Mouse (Mus musculus) stomach, embryonic 14.5 days (tissue): ENCODE data around the gene C8g. TPM values are rescaled to one million over a fixed set of nuclear protein-coding genes. Genes with fewer than 3 reads are reported as not detected.
A peak's percentile ranks its signal among the peaks of the same experiment; 100 is the strongest.

Experiments
- ATAC-seq: fragments of 200-750 bp; cut with Nextera tagmentation; 2 replicates; pipeline ENCODE4 v1.8.0; 2017; ENCODE audit warnings: low read depth, moderate TSS enrichment; ENCODE audit not compliant: insufficient number of reproducible peaks, insufficient read depth, low FRiP score
- H3K27ac ChIP-seq: fragments of 300-500 bp; sonication (generic); 2 replicates; pipeline ENCODE4 v1.5.1; 2014; ENCODE audit warnings: mild to moderate bottlenecking, low read length, moderate library complexity, mixed read lengths
- H3K27me3 ChIP-seq: fragments of 300-500 bp; sonication (generic); 2 replicates; pipeline ENCODE4 v1.6.1; 2014; ENCODE audit warnings: low read length, control low read depth, mixed read lengths; ENCODE audit not compliant: control insufficient read depth, insufficient read depth
- H3K36me3 ChIP-seq: fragments of 300-500 bp; sonication (generic); 2 replicates; pipeline ENCODE4 v1.6.1; 2014; ENCODE audit warnings: mild to moderate bottlenecking, control low read depth, low read length, moderate library complexity, mixed read lengths; ENCODE audit not compliant: control insufficient read depth, insufficient read depth
- H3K4me1 ChIP-seq: fragments of 300-500 bp; sonication (generic); 2 replicates; pipeline ENCODE4 v1.6.1; 2014; ENCODE audit warnings: low read length, control low read depth, mixed read lengths; ENCODE audit not compliant: control insufficient read depth, insufficient read depth
- H3K4me2 ChIP-seq: fragments of 300-500 bp; sonication (generic); replicated peaks from 2 replicates; pipeline ENCODE4 v1.6.1; 2014; ENCODE audit warnings: low read depth, low read length, control low read depth
- H3K4me3 ChIP-seq: fragments of 300-500 bp; sonication (generic); 2 replicates; pipeline ENCODE4 v1.5.1; 2014; ENCODE audit warnings: low read depth, low read length, control low read depth
- H3K9ac ChIP-seq: fragments of 300-500 bp; sonication (generic); replicated peaks from 2 replicates; pipeline ENCODE4 v1.6.1; 2014; ENCODE audit warnings: low read depth, mild to moderate bottlenecking, control low read depth, low read length, moderate library complexity, mixed read lengths
- H3K9me3 ChIP-seq: fragments of 300-500 bp; sonication (generic); 2 replicates; pipeline ENCODE4 v1.6.1; 2016; ENCODE audit warnings: low read depth, low read length, control low read depth; ENCODE audit not compliant: control insufficient read depth
- WGBS: fragments of 180-500 bp; shearing (Covaris S2); extraction: QIAGEN DNeasy Blood & Tissue Kit; methylation state at CpG from one replicate; pipeline ENCODE4 v1.1.7; 2014; 5-methylcytosine and 5-hydroxymethylcytosine counted together
- polyA plus RNA-seq: library from polyadenylated mRNA; unstranded; fragments of >200 nt; fragmentation: Nextera tagmentation; extraction: Ambion mirVana; gene quantifications from 2 replicates; pipeline ENCODE4 v1.2.1, GENCODE M21; 2014

Gene C8g
- polyA plus RNA-seq, 1 experiment from 2014 or later = 7.4 TPM

GRCm38 (mm10) chr2:25465256-25465655 lies 36.3 kb downstream of the C8g start:
- no peaks in the 10 kb centered on the region for H3K9me3 ChIP-seq
- H3K4me2 ChIP-seq = no peak overlapping the region
- no peak overlapping the region for H3K9ac ChIP-seq
- H3K4me3 ChIP-seq = no peak overlapping the region
- ATAC-seq = no peak
- no peaks in the 10 kb centered on the region for H3K27me3 ChIP-seq
- 73% methylated on average over 2 of the region's 2 CpGs for WGBS
- H3K27ac ChIP-seq = no peak overlapping the region
- peaks cover 8% of the 10 kb centered on the region for H3K4me1 ChIP-seq
- no peaks in the 10 kb centered on the region for H3K36me3 ChIP-seq

- ATAC-seq = no peak
- Histone ChIP-seq H3K4me3 (no peak overlapping the region), H3K4me1 (peaks cover 17% of the 10 kb centered on the region), H3K9ac (no peak overlapping the region), H3K9me3 (no peaks in the 10 kb centered on the region), H3K27ac (no peak overlapping the region), H3K4me2 (no peak overlapping the region), H3K27me3 (no peaks in the 10 kb centered on the region), H3K36me3 (no peaks in the 10 kb centered on the region)
- WGBS = 79% methylated on average over 3 of the region's 3 CpGs
These were observed 37.9 kb downstream of the C8g start for GRCm38 (mm10) chr2:25463630-25464029.

GRCm38 (mm10) chr2:25461407-25461806 lies 40.1 kb downstream of the C8g start:
- peak overlapping the region; percentile 47 for H3K4me3 ChIP-seq
- H3K9ac ChIP-seq = 0 out of 2 replicates have a peak overlapping the region, but pooled peaks have one; percentile 25
- H3K36me3 ChIP-seq = peaks cover 6% of the 10 kb centered on the region
- no peaks in the 10 kb centered on the region for H3K9me3 ChIP-seq
- 20% methylated on average over 3 of the region's 3 CpGs for WGBS
- ATAC-seq = no peak
- peak overlapping the region; percentile 55 for H3K4me2 ChIP-seq
- H3K27me3 ChIP-seq = no peaks in the 10 kb centered on the region
- peak overlapping the region; percentile 36; the same call in 1 of the 2 replicates for H3K27ac ChIP-seq
- H3K4me1 ChIP-seq = peaks cover 17% of the 10 kb centered on the region

GRCm38 (mm10) chr2:25460551-25461309 lies 40.8 kb downstream of the C8g start, which contains the start of gene Paxx:
Gene Paxx (minus strand): TSS chr2:25461094.
- H3K9me3 ChIP-seq = no peaks in the 10 kb centered on the region
- ATAC-seq = peak; percentile 90

GRCm38 (mm10) chr2:25460135-25460534 lies 41.4 kb downstream of the C8g start:
- ATAC-seq = no peak
- H3K27ac ChIP-seq = peak overlapping the region; percentile 75; the same call in 1 of the 2 replicates

More at GRCm38 (mm10) chr2:25460551-25461309, 40.8 kb downstream of the C8g start, which contains the start of gene Paxx:
- peaks cover 6% of the 10 kb centered on the region for H3K36me3 ChIP-seq
- H3K4me3 ChIP-seq = peak within 1 kb of the TSS; percentile 47
- H3K27ac ChIP-seq = peak within 1 kb of the TSS; percentile 75; the same call in 1 of the 2 replicates
- H3K27me3 ChIP-seq = no peaks in the 10 kb centered on the region
- WGBS = under 1% methylated on average over 48 of the region's 48 CpGs
- H3K4me1 ChIP-seq = peaks cover 17% of the 10 kb centered on the region
- H3K4me2 ChIP-seq = peak within 1 kb of the TSS; percentile 55
- peak within 1 kb of the TSS; percentile 39 for H3K9ac ChIP-seq

GRCm38 (mm10) chr2:25458911-25459310 lies 42.6 kb downstream of the C8g start:
- Histone ChIP-seq H3K9me3 (no peaks in the 10 kb centered on the region), H3K4me1 (peaks cover 17% of the 10 kb centered on the region), H3K36me3 (peaks cover 6% of the 10 kb centered on the region), H3K9ac (no peak overlapping the region), H3K4me2 (no peak overlapping the region), H3K4me3 (no peak overlapping the region), H3K27ac (no peak overlapping the region), H3K27me3 (no peaks in the 10 kb centered on the region)
- ATAC-seq = peak; percentile 42
- 58% methylated on average over 5 of the region's 5 CpGs for WGBS

More at GRCm38 (mm10) chr2:25460135-25460534, 41.4 kb downstream of the C8g start:
- Histone ChIP-seq H3K36me3 (peaks cover 6% of the 10 kb centered on the region), H3K4me2 (peak overlapping the region; percentile 55), H3K27me3 (no peaks in the 10 kb centered on the region), H3K9me3 (no peaks in the 10 kb centered on the region), H3K4me3 (peak overlapping the region; percentile 47), H3K9ac (peak overlapping the region; percentile 39), H3K4me1 (peaks cover 17% of the 10 kb centered on the region)
- 28% methylated on average over 5 of the region's 5 CpGs for WGBS

- H3K36me3 ChIP-seq = peaks cover 6% of the 10 kb centered on the region
- no peak overlapping the region for H3K9ac ChIP-seq
- H3K4me1 ChIP-seq = peaks cover 17% of the 10 kb centered on the region
- H3K27me3 ChIP-seq = no peaks in the 10 kb centered on the region
- ATAC-seq = no peak
- no peak overlapping the region for H3K27ac ChIP-seq
- WGBS = 80% methylated on average over 9 of the region's 9 CpGs
- H3K9me3 ChIP-seq = no peaks in the 10 kb centered on the region
- no peak overlapping the region for H3K4me2 ChIP-seq
- no peak overlapping the region for H3K4me3 ChIP-seq
These were observed 44.3 kb downstream of the C8g start for GRCm38 (mm10) chr2:25457022-25457896.

- H3K9me3 ChIP-seq = no peaks in the 10 kb centered on the region
- H3K27ac ChIP-seq = no peak within 1 kb of the TSS
- ATAC-seq = no peak
- no peak within 1 kb of the TSS for H3K9ac ChIP-seq
- 50% methylated on average over 14 of the region's 14 CpGs for WGBS
- peaks cover 14% of the 10 kb centered on the region for H3K4me1 ChIP-seq
- H3K36me3 ChIP-seq = peaks cover 6% of the 10 kb centered on the region
- H3K4me2 ChIP-seq = no peak within 1 kb of the TSS
- no peaks in the 10 kb centered on the region for H3K27me3 ChIP-seq
- H3K4me3 ChIP-seq = no peak within 1 kb of the TSS
These were observed 45.1 kb downstream of the C8g start, which contains the start of gene Clic3 for GRCm38 (mm10) chr2:25456205-25456953. Gene Clic3 (plus strand): TSS chr2:25456838.
